Mouse (Mus musculus) thymus, adult 2 months (tissue): ENCODE measurements around the gene Ak6.

Source experiments
- CTCF ChIP-seq: fragments of 200-500 bp; IDR thresholded peaks from 2 replicates; pipeline ENCODE4 v1.5.1; 2012; ENCODE audit warnings: mild to moderate bottlenecking, control low read depth, low read length, moderate library complexity, borderline replicate concordance; ENCODE audit not compliant: control insufficient read depth, poor library complexity, insufficient read depth; ENCODE audit errors: extremely low read depth
- POLR2A ChIP-seq: fragments of 200-500 bp; IDR thresholded peaks from 2 replicates; pipeline ENCODE4 v1.6.1; 2012; ENCODE audit warnings: mild to moderate bottlenecking, low read length, control low read depth, moderate library complexity; ENCODE audit not compliant: control insufficient read depth, poor library complexity, insufficient read depth; ENCODE audit errors: extremely low read depth

DNA sequence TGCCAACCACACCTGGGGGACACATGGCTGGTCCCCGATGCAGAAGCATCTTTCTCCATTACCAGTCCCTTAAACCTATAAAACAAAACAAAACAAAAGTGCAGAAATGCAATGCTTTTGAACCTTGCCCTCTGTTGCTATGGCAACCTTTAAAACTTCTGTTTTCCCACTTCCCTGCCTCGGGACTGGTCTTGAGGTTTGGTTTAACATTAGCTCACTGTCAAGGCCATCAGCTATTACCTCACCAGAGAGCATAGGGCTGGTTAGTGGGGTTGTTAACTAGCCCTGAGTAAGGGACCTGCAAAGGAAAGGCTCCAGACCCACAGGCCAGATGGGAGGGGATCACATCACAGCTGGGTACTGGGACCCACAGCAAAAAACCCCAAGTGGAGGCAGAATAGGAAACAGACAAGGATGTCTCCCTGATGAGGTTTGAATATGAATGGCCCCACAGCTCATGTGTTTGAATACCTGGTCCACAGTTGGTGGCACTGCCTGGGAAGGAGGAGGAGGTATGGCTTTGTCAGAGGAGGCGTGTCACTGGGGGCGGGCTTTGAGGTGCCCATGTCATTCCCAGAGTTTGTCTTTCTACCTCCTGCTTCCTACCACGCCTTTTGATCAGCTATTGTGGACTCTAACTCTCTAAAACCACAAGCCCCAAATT lies 48.4 kb upstream of the Ak6 start:
- no peak for TF ChIP-seq CTCF
- no peak for TF ChIP-seq POLR2A
